Mouse (Mus musculus) liver, adult 2 months (tissue): ENCODE measurements around the gene Rapgef5.

Source experiments
- CTCF ChIP-seq: fragments of 200-500 bp; IDR thresholded peaks from 2 replicates; pipeline ENCODE4 v1.5.1; 2011; ENCODE audit warnings: low read depth, low read length, control low read depth
- POLR2A ChIP-seq: fragments of 200-500 bp; IDR thresholded peaks from 2 replicates; pipeline ENCODE4 v1.6.1; 2011; ENCODE audit warnings: low read length, control low read depth; ENCODE audit not compliant: insufficient read depth; ENCODE audit errors: extremely low read depth

DNA sequence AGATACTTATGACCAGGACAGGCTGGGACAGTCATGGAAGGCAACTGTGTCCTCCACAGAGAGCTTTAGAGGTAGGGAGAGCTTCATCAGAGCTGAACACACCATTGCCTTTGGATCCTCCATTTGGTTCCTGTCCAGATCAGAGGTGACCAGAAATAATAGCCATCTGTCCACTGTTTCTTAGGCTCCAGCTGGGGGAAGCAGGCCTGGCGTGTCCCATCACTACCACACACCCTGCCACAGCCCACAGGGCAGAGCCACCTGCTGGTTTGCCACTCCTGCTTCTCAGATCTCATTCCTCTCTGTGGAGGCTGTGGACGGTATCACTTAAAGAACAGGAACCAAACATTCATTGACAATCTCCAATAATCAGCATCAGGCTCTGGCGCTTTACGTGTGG lies 254.9 kb downstream of the Rapgef5 start:
- TF ChIP-seq CTCF (no peak), POLR2A (no peak)
